Mouse (Mus musculus) heart, adult 2 months (tissue): ENCODE data around the gene Tspan14.

ENCODE experiments used
- CTCF ChIP-seq: fragments of 200-600 bp; IDR thresholded peaks from 2 replicates; pipeline ENCODE4 v1.8.1; 2022; ENCODE audit warnings: antibody characterized with exemption, mild to moderate bottlenecking, moderate library complexity
- EP300 ChIP-seq: fragments of 200-500 bp; IDR thresholded peaks from 2 replicates; pipeline ENCODE4 v1.6.1; 2011; ENCODE audit warnings: low read depth, low read length, control low read depth; ENCODE audit not compliant: insufficient read depth
- POLR2A ChIP-seq: fragments of 200-500 bp; IDR thresholded peaks from 2 replicates; pipeline ENCODE4 v1.6.1; 2011; ENCODE audit warnings: mild to moderate bottlenecking, low read depth, low read length, control low read depth; ENCODE audit not compliant: insufficient read depth

DNA sequence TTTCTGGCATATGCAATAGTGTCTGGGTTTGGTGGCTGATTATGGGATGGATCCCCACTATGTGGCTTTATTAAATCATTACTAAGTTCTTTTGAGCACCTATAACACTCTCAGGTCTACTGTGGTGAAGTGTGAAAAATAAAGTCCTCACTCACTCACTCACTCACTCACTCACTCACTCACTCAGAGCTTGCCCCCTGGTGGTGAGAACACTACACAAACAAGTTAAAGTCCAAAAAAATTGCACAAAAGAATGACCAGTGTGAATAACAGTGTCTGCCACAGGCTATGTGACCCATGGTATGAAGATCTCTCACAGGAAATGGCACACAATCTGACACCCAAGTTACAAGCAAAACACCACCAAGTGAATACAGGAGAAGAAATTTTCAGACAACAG lies 103.6 kb downstream of the Tspan14 start:
- 0 out of 2 replicates have a peak, but pooled peaks have one; percentile 15 for TF ChIP-seq CTCF
- no peak for TF ChIP-seq POLR2A
- TF ChIP-seq EP300 = no peak
